Mouse (Mus musculus) liver (tissue): ENCODE data around the gene Cers2.
A peak's percentile ranks its signal among the peaks of the same experiment; 100 is the strongest.

Experiments
- DNase-seq: peaks from one replicate; pipeline ENCODE4 v3.0.0-alpha.2; 2020; ENCODE audit warnings: mixed read lengths

Cers2 gene

GRCm38 (mm10) chr3:95314486-95315093 lies at the start of gene Cers2:
Gene Cers2, plus strand, starts transcription at chr3:95314791.
- DNase-seq = no peak

- DNase-seq = no peak
These were observed 48.5 kb upstream of the Cers2 start for GRCm38 (mm10) chr3:95266052-95266451.

GRCm38 (mm10) chr3:95267855-95268254 lies 46.7 kb upstream of the Cers2 start:
- DNase-seq = no peak

- no peak for DNase-seq
These were observed 44.8 kb upstream of the Cers2 start for GRCm38 (mm10) chr3:95269789-95270188.

GRCm38 (mm10) chr3:95270766-95271364 lies 43.7 kb upstream of the Cers2 start:
- DNase-seq = no peak

- no peak for DNase-seq
These were observed 41.1 kb upstream of the Cers2 start for GRCm38 (mm10) chr3:95273471-95273870.

GRCm38 (mm10) chr3:95274453-95274852 lies 40.1 kb upstream of the Cers2 start:
- DNase-seq = no peak

GRCm38 (mm10) chr3:95275161-95275560 lies 39.4 kb upstream of the Cers2 start:
- DNase-seq = no peak

GRCm38 (mm10) chr3:95276428-95276934 lies 38.1 kb upstream of the Cers2 start:
- no peak for DNase-seq

- no peak for DNase-seq
These were observed 37.4 kb upstream of the Cers2 start for GRCm38 (mm10) chr3:95277149-95277551.

GRCm38 (mm10) chr3:95280747-95281146 lies 33.8 kb upstream of the Cers2 start:
- DNase-seq = peak; percentile 23

GRCm38 (mm10) chr3:95281216-95282126 lies 33.1 kb upstream of the Cers2 start, which contains the start of the genes Mindy1 and Prune1:
Gene Mindy1, plus strand, starts transcription at chr3:95281345.
Gene Prune1, minus strand, starts transcription at chr3:95282076.
- DNase-seq = peak; percentile 100

GRCm38 (mm10) chr3:95282381-95282864 lies 32.2 kb upstream of the Cers2 start:
- peak; percentile 59 for DNase-seq

GRCm38 (mm10) chr3:95282865-95283588 lies 31.6 kb upstream of the Cers2 start:
- DNase-seq = peak; percentile 90

GRCm38 (mm10) chr3:95283589-95283941 lies 31.0 kb upstream of the Cers2 start:
- DNase-seq = no peak

GRCm38 (mm10) chr3:95284062-95284461 lies 30.5 kb upstream of the Cers2 start:
- no peak for DNase-seq

- DNase-seq = no peak
These were observed 29.9 kb upstream of the Cers2 start for GRCm38 (mm10) chr3:95284501-95285281.

- no peak for DNase-seq
These were observed 29.2 kb upstream of the Cers2 start for GRCm38 (mm10) chr3:95285390-95285789.

- DNase-seq = no peak
These were observed 28.6 kb upstream of the Cers2 start for GRCm38 (mm10) chr3:95286011-95286410.

GRCm38 (mm10) chr3:95286510-95286909 lies 28.1 kb upstream of the Cers2 start:
- DNase-seq = no peak

GRCm38 (mm10) chr3:95287541-95287940 lies 27.1 kb upstream of the Cers2 start:
- DNase-seq = no peak

- no peak for DNase-seq
These were observed 25.2 kb upstream of the Cers2 start for GRCm38 (mm10) chr3:95289419-95289818.
